Mouse (Mus musculus): ENCODE results near the gene Pou2f1. TPM values are rescaled to one million over a fixed set of nuclear protein-coding genes. Genes with fewer than 3 reads are reported as not detected.

The Pou2f1 gene
- polyA plus RNA-seq, 1 experiment from 2014 or later: 15.7 TPM

Other genes with a start within 250 kb of the Pou2f1 start
- 70.5 and 73.3 TPM in 2 replicates for gene Creg1, start 238.9 kb downstream of the Pou2f1 start, polyA plus RNA-seq (2015; fragmentation: Nextera tagmentation; extraction: Ambion mirVana)
- gene Cd247, start 214.0 kb downstream of the Pou2f1 start, polyA plus RNA-seq (2015; fragmentation: Nextera tagmentation; extraction: Ambion mirVana): 282 TPM in 2 replicates
- 0.14 and 0.15 TPM in 2 replicates for gene Dusp27, start 125.2 kb upstream of the Pou2f1 start, polyA plus RNA-seq (2015; fragmentation: Nextera tagmentation; extraction: Ambion mirVana)
- gene Gpa33, start 127.6 kb upstream of the Pou2f1 start, polyA plus RNA-seq (2015; fragmentation: Nextera tagmentation; extraction: Ambion mirVana): 0.31 and 0.44 TPM in 2 replicates
- gene Mael, start 236.1 kb upstream of the Pou2f1 start, polyA plus RNA-seq (2015; fragmentation: Nextera tagmentation; extraction: Ambion mirVana): not detected in 2 replicates

Measured in thymus, postnatal 0 days (tissue).